Mouse (Mus musculus) cerebellum, adult (tissue): ENCODE results near the gene Clps.
"Not testable (repeated sequence)": the region's sequence is repeated elsewhere in the genome, so short reads cannot be mapped to it uniquely, and the experiment has no call there.

Source experiments
- ATAC-seq: cut with Nextera tagmentation; 2 replicates; pipeline ENCODE4 v1.9.2; 2017; ENCODE audit warnings: mild to moderate bottlenecking, moderate library complexity, mixed read lengths; ENCODE audit not compliant: insufficient number of reproducible peaks, low FRiP score, low TSS enrichment

Gene Clps

GRCm38 (mm10) chr17:28554021-28554420 lies 6.5 kb downstream of the Clps start:
- ATAC-seq, result not testable (repeated sequence)

DNA sequence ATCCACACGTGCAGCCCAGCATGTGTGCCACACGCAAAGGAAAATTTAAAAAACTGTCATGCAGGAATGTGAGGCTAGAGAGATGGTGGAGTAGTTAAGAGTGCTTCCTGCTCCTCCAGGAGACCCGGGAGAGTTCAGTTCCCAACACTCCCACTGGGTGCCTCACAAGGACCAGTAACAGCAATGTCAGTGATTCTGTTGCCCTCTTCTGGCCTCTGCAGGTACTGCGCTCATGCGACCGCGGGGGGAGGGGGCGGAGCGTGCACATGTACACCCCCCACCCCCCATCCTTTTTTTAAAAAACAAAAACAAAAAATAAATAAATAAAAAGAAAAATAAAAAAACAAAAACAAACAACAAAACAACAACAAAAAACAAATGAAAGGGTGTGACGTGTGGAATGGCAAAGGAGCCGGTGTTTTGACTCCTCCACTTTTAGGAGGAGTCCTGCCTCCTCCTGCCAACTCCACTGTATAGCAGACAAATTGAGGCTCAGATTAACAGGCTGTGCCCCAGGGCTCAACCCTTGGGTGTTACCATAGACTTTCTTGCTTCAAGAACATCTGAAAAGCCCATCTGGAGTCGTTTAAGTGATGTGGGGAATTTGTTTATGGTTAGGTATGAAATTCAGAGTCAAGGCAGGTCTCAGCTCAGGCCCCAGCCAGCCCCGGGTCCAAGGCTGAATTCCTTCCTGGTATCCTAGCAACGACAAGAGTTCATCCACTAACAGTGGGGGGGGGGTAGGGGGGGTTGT lies 7.3 kb downstream of the Clps start:
- no peak for ATAC-seq

- no peak for ATAC-seq
Measured at GRCm38 (mm10) chr17:28549111-28549510, 11.5 kb downstream of the Clps start, which contains the start of gene Clpsl2. Clpsl2 (plus strand) TSS chr17:28549411.

- no peak for ATAC-seq
Measured at GRCm38 (mm10) chr17:28548550-28548949, 12.0 kb downstream of the Clps start.

DNA sequence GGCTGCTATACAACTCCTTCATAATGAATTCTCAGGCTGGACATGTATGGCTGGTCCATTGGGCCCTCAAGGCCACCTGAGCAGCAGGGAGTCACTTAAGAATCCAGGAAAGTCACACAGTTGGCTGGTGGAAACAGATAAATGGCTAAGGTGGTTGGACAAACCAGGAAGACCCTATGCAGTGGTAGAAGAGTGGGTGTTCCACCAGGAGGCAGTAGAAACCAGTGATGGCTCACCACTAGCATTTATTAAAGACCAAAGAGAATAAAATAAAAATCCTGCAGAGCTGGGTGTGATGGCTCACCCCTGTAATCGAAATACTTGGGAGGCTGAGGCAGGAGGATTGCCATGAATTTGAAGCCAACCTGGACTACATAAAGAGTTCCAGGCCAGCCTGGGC lies 13.6 kb downstream of the Clps start:
- ATAC-seq, result no peak

DNA sequence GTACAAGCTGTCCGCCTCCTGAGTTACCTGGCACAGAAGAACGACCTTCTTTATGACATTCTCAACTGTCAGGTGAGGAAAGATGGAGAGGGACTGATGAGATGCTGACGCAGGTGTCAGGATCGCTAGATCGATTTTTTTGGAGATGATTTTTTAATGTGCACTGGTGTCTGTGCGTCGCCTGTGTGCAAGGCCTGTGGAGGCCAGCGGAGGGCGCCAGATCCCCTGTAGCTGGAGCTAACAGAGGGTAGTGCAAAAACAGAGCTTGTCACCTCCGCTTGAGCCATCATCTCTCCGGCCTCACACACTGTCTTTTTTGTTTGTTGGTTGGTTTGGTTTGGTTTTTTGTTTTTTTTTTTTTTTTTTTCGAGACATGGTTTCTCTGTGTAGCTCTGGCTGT lies 22.7 kb downstream of the Clps start:
- ATAC-seq, result no peak

DNA sequence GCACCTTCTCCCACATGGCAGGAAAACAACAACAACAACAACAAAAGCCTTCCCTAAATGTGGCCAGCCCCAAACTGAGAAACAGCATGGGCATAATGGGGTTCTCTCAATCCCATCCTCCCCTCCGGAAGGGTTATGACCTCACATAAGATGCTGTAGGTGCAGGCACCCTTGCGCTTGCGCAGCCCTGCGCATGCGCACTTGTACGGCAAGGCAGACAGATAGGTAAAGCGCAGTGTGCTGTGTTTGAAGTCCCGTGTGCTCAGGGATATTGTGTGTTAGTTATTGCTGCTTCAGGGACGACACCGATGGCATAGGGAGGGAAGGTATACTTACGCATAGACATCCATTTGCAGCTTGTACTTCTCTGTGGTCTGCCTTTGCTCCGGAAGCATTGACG lies 27.2 kb downstream of the Clps start:
- no peak for ATAC-seq

- no peak for ATAC-seq
Measured at GRCm38 (mm10) chr17:28532557-28532956, 28.0 kb downstream of the Clps start.

- ATAC-seq, result no peak
Measured at GRCm38 (mm10) chr17:28531946-28532345, 28.6 kb downstream of the Clps start.

- ATAC-seq, result no peak
Measured at GRCm38 (mm10) chr17:28530506-28530905, 30.1 kb downstream of the Clps start, which contains the start of gene Armc12. Armc12 (plus strand) TSS chr17:28530806.

- no peak for ATAC-seq
Measured at GRCm38 (mm10) chr17:28529116-28529515, 31.4 kb downstream of the Clps start.

- ATAC-seq, result peak; percentile 52; the same call in 1 of the 2 replicates
Measured at GRCm38 (mm10) chr17:28528043-28528351, 32.6 kb downstream of the Clps start.

- ATAC-seq, result no peak; the same call in 1 of the 2 replicates
Measured at GRCm38 (mm10) chr17:28527184-28528042, 33.2 kb downstream of the Clps start.

DNA sequence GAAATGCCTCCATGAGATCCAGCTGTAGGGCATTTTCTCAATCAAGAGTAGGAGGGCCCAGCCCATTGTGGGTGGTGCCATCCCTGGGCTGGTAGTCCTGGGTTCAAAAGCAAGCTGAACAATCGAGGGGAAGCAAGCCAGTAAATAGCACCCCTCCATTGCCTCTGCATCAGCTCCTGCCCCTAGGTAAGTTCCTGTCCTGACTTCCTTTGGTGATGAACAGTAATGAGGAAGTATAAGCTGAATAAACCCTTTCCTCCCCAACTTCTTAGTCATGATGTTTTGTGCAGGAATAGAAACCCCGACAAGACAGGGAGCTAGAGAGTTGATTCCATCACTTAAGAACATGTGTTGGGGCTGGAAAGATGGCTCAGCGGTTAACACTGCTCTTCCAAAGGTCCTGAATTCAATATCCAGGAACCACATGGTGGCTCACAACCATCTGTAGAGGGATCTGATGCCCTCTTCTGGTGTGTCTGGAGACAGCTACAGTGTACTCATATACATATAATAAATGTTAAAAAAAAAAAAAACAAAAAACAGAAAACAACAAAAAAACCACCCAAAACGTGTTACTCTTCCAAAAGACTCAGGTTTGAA lies 35.6 kb downstream of the Clps start:
- no peak for ATAC-seq

DNA sequence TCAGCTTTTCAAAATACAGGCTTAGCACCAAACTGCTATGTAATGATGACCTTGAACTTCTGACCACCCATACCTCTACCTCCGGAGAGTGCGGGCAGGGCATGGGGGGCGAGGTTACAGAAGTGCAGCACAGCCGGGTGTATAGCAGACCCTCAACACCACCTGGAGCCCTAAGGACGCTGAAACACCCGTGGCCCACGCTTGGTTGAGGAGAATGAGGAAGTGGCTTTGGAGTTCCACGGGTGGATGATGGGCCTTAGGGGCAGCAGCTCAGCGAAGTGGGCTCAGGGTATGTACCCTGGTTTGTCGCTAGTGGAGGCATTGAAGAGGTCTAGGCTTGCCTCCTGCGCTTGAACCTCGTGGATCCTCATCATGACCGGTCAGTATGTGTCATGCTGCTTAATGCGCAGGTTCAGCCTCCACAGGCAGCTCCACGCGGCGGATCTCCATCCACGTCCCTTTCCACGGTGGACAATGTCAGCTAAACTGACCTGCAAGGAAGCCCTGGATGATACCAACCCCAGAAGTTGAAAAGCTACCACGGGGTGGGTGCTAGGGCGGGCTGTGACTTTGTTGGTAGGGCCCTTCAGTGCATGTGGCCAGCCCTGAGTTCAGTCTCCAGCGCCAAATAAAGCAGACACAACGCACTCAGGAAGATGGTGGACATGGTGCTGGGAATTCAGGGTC lies 36.4 kb downstream of the Clps start:
- ATAC-seq, result no peak

DNA sequence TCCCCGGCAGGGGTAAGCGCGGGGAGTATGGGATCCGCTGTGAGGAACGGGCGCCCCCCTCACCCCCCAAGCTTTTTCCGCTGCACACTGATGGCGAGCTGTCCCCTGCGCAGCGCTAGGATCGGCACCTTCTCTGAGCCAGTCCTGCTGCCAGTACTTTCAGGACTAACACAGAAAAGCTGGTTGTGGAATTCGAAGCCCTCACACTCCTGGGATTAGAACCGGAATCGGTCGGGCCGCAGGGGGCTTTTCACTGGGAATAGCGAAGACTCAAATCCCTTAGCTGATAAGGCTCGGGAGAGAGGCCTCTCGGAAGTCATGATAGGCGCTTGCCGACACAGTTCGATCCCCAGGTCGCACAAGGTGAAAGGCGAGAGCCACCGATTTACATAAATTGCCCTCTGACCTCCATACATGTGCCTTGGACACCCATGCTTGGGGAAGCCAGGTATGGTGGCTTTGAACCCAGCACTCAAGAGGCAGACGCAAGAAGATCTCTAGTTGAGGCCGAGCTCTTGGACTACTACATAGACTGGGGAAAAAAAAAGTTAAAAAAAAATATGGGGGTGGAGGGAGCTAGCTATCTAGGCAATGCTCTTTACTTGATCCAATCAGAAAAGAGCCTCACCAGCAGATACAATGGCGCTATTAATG lies 37.1 kb downstream of the Clps start:
- ATAC-seq, result no peak

- ATAC-seq, result peak; percentile 85; the same call in 1 of the 2 replicates
Measured at GRCm38 (mm10) chr17:28522623-28523354, 37.8 kb downstream of the Clps start.

GRCm38 (mm10) chr17:28521920-28522319 lies 38.6 kb downstream of the Clps start:
- no peak for ATAC-seq

- no peak for ATAC-seq
Measured at GRCm38 (mm10) chr17:28521071-28521726, 39.4 kb downstream of the Clps start.
